Comparison of ENCODE assay signal across 18 mouse cellular contexts in the genomic region with DNA sequence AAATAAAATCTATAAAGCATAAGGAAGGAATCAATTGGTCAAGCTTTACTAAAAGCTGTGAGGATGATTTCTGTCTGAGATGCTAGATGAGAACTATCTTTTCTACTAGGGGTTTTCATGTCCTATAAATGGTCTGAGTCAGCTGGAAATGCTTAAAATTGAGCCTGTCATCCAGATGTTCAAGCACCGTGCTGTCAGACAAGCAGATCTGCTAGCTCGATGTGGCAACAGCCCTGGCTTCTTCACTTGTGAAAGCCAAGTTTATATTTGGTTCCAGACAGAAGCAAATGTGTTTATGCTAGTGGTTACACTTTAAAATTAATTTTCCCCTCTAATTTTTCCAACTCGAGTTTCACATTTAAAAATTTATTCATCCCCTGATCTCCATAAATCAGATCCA.
A peak's percentile ranks its signal among the peaks of the same experiment; 100 is the strongest.
DNase-seq lines count a peak whose midpoint lies in the region; ATAC-seq and TF ChIP-seq lines count a peak whose summit lies in the region.
"Had no signal": no experiment of that assay in that cellular context is flagged by ENCODE, and none has a peak within 500 bp of the region (broad histone marks: within the 10 kb centered on the region; RNA-seq: fewer than 3 reads in every experiment).

No protein-coding gene starts in this region.

- no peaks in the 10 kb centered on the region for H3K36me3 ChIP-seq in intestine, embryonic 16.5 days (ENCODE audit: control insufficient read depth, insufficient read depth, low read length)
- H3K36me3 ChIP-seq in intestine, embryonic 15.5 days: no peaks in the 10 kb centered on the region
- H3K36me3 ChIP-seq in lung, postnatal 0 days (ENCODE audit: insufficient read depth, low read length): no peaks in the 10 kb centered on the region
- no peaks in the 10 kb centered on the region for H3K36me3 ChIP-seq in forebrain, embryonic 14.5 days (ENCODE audit: control insufficient read depth, insufficient read depth, low read length)
- H3K36me3 ChIP-seq: heart, embryonic 12.5 days; hindbrain, embryonic 15.5 days had no signal

- 54% methylated on average over 3 of the region's 3 CpGs for WGBS in intestine, embryonic 16.5 days
- 50% methylated on average over 3 of the region's 3 CpGs for whole genome bisulfite sequencing in intestine, embryonic 15.5 days
- 43% methylated on average over 3 of the region's 3 CpGs for WGBS in lung, postnatal 0 days
- WGBS in forebrain, embryonic 14.5 days: 81% methylated on average over 3 of the region's 3 CpGs

- no peaks in the 10 kb centered on the region for H3K4me1 ChIP-seq in intestine, embryonic 16.5 days (ENCODE audit: control insufficient read depth, insufficient read depth, low read length)
- H3K4me1 ChIP-seq in intestine, embryonic 15.5 days (replicated peaks): no peaks in the 10 kb centered on the region
- no peaks in the 10 kb centered on the region for H3K4me1 ChIP-seq in lung, postnatal 0 days (ENCODE audit: insufficient read depth, low read depth, low read length)
- H3K4me1 ChIP-seq in forebrain, embryonic 14.5 days (ENCODE audit: control insufficient read depth, insufficient read depth, low read length): no peaks in the 10 kb centered on the region
- H3K4me1 ChIP-seq: heart, embryonic 12.5 days; hindbrain, embryonic 15.5 days had no signal

- no peaks in the 10 kb centered on the region for H3K9me3 ChIP-seq in intestine, embryonic 16.5 days (ENCODE audit: control insufficient read depth, low read length)
- H3K9me3 ChIP-seq in intestine, embryonic 15.5 days: no peaks in the 10 kb centered on the region
- no peaks in the 10 kb centered on the region for H3K9me3 ChIP-seq in lung, postnatal 0 days (ENCODE audit: low read length)
- no peaks in the 10 kb centered on the region for H3K9me3 ChIP-seq in forebrain, embryonic 14.5 days (replicated peaks; ENCODE audit: control insufficient read depth, low read length)
- H3K9me3 ChIP-seq: hindbrain, embryonic 15.5 days had no signal

- no peak overlapping the region for H3K27ac ChIP-seq in intestine, embryonic 16.5 days (ENCODE audit: low read length)
- no peak overlapping the region for H3K27ac ChIP-seq in intestine, embryonic 15.5 days
- no peak overlapping the region for H3K27ac ChIP-seq in lung, postnatal 0 days (ENCODE audit: low read length)
- H3K27ac ChIP-seq in forebrain, embryonic 14.5 days (ENCODE audit: low read depth, low read length): no peak overlapping the region
- H3K27ac ChIP-seq: hindbrain, embryonic 15.5 days had no signal

- no peak overlapping the region for H3K4me2 ChIP-seq in intestine, embryonic 16.5 days (ENCODE audit: low read depth, low read length)
- H3K4me2 ChIP-seq in intestine, embryonic 15.5 days (replicated peaks): no peak overlapping the region
- H3K4me2 ChIP-seq in lung, postnatal 0 days (replicated peaks; ENCODE audit: low read depth, low read length): no peak overlapping the region
- H3K4me2 ChIP-seq in forebrain, embryonic 14.5 days (ENCODE audit: low read length): no peak overlapping the region
- H3K4me2 ChIP-seq: heart, embryonic 12.5 days; hindbrain, embryonic 15.5 days had no signal

- ATAC-seq in intestine, embryonic 16.5 days: peak; percentile 31; the same call in 1 of the 2 replicates
- no peak for ATAC-seq in intestine, embryonic 15.5 days
- no peak for ATAC-seq in lung, postnatal 0 days
- no peak for ATAC-seq in forebrain, embryonic 14.5 days
- ATAC-seq: forebrain, embryonic 16.5 days had no signal

- no peak overlapping the region for H3K4me3 ChIP-seq in intestine, embryonic 16.5 days (ENCODE audit: low read length)
- no peak overlapping the region for H3K4me3 ChIP-seq in intestine, embryonic 15.5 days (replicated peaks)
- no peak overlapping the region for H3K4me3 ChIP-seq in lung, postnatal 0 days (ENCODE audit: low read depth, low read length)
- H3K4me3 ChIP-seq in forebrain, embryonic 14.5 days (ENCODE audit: low read depth, low read length): no peak overlapping the region
- H3K4me3 ChIP-seq: heart, embryonic 12.5 days; hindbrain, embryonic 15.5 days had no signal

- TF ChIP-seq CTCF in lung, postnatal 0 days (IDR thresholded peaks at IDR 0.05): no peak

- no peak for TF ChIP-seq EP300 in lung, postnatal 0 days (IDR thresholded peaks at IDR 0.05)

- DNase-seq in lung, postnatal 0 days (ENCODE audit: low spot score): peak; percentile 24
- DNase-seq in lung, postnatal 36 days: no peak
- DNase-seq in forelimb bud, embryonic 11.5 days (ENCODE audit: low read depth, low spot score): peak; percentile 26
- DNase-seq in mesoderm, embryonic 11.5 days (ENCODE audit: low read depth, low spot score): peak; percentile 24
- DNase-seq in liver: no peak
- DNase-seq in forebrain, embryonic 14.5 days (ENCODE audit: low spot score): no peak
- DNase-seq: adrenal gland, adult 2 months; adrenal gland, postnatal 36 days; cerebellum, adult 11 months; cerebellum, adult 8-10 months; cerebellum, postnatal 14 days; gastrocnemius, postnatal 14 days; heart, postnatal 36 days had no signal

- H3K27me3 ChIP-seq in intestine, embryonic 16.5 days (replicated peaks; ENCODE audit: control insufficient read depth, insufficient read depth, low read length): no peaks in the 10 kb centered on the region
- H3K27me3 ChIP-seq in intestine, embryonic 15.5 days (replicated peaks): no peaks in the 10 kb centered on the region
- no peaks in the 10 kb centered on the region for H3K27me3 ChIP-seq in lung, postnatal 0 days (replicated peaks; ENCODE audit: insufficient read depth, low read length)
- H3K27me3 ChIP-seq in forebrain, embryonic 14.5 days (replicated peaks; ENCODE audit: control insufficient read depth, insufficient read depth, low read length): no peaks in the 10 kb centered on the region
- H3K27me3 ChIP-seq: heart, embryonic 12.5 days; hindbrain, embryonic 15.5 days had no signal

- no peak overlapping the region for H3K9ac ChIP-seq in intestine, embryonic 16.5 days (ENCODE audit: low read depth, low read length)
- no peak overlapping the region for H3K9ac ChIP-seq in intestine, embryonic 15.5 days
- H3K9ac ChIP-seq in lung, postnatal 0 days (replicated peaks; ENCODE audit: low read depth): no peak overlapping the region
- no peak overlapping the region for H3K9ac ChIP-seq in forebrain, embryonic 14.5 days (ENCODE audit: low read length)
- H3K9ac ChIP-seq: heart, embryonic 12.5 days; hindbrain, embryonic 15.5 days had no signal

Comparison
In these comparisons a context has a peak if more than half of its experiments do, and no peak if none do; other contexts are left out.
1. DNase-seq: peak in lung, postnatal 0 days (single experiment), forelimb bud, embryonic 11.5 days (single experiment) and mesoderm, embryonic 11.5 days (single experiment); none in lung, postnatal 36 days (single experiment), liver (single experiment) and forebrain, embryonic 14.5 days (single experiment).